Mouse (Mus musculus) fat pad, adult 2 months (tissue): Measurements from ENCODE around the gene Plscr3.

Source experiments
- DNase-seq: peaks from one replicate; pipeline ENCODE4 v3.0.0-alpha.2; 2011; ENCODE audit warnings: low read depth, low spot score; ENCODE audit errors: extremely low read depth

The Plscr3 gene

DNA sequence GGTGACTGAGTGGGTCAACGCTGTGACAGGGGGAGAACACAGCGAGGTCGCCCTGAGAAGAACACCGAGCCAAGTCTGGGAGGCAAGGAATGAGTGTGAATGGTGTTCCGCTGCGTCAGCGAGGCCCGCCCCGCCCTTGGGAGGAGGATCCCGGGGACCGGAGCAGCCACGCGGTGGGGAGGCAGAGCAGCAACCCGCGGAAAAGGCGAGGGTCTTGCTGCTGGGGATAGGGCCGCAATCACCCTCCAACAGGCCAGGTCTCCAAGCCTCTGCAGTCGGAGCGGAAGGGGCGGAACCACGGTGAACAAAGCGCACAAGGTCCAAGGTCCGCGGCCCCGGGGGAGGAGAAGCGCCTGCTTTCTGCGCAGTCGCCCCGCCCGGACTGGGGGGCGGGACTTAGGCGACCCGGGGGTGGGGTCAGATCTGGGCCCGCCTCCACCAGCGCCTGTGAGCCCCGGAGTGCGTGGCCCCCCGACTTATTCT lies at the start of gene Plscr3:
Gene Plscr3 (plus strand): TSS at position 179 of the 483 bp plus-strand sequence.
- DNase-seq: no peak

DNA sequence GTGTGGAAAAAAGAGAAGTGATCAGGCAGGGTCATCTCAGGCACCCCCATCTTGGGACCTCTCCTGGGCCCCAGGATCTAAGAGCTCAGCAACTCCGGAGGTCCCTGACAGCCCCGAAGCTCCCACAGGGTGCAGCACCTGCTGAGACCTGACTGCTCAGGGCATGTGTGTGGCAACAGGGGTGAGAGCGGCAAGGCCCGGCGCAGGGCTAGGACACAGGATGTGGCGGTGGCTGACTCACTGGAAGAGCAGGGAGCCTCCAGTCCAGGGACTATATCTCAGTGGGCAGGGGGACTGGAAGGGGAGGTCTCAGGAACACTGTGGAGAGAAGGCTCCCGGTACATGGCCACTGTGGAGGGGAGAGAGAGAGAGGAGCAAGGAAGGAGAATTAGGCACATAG lies 48.3 kb upstream of the Plscr3 start:
- DNase-seq: no peak

DNA sequence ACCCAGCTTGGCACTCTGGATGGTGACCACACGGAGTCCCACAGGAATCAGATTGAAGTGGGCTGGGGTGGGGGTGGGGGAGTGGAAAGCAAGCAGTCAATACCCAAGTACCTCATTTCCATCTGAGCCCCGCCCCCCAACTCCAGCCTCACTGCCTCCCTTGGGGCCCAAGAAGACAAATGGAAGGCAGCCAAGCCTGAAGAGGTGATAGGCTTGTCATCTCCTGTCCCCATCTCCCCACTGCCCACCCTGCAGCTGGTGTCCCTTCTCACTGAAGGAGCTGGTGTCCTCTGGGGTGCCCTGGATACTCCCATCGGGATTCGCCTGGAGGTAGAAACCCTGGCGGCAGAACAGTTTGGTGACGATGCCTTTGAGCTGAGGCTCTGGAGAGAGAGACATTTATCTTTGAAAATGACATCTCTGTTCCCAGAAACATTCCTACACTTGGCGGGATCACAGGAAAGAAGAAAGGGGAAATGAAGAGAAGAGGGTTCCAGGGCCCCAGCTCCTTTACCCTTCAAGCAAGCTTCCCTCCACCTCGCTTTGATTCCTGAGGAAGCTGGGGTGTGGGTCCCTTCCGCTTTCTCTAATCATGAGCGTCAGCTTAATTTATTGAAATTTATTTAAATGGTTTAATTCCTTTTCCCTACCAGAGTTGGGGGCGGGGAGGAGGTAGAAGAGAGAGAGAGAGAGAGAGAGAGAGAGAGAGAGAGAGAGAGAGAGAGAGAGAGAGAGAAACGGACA lies 46.6 kb upstream of the Plscr3 start:
- DNase-seq: no peak

- no peak for DNase-seq
These were observed 46.1 kb upstream of the Plscr3 start for GRCm38 (mm10) chr11:69800138-69800391.

DNA sequence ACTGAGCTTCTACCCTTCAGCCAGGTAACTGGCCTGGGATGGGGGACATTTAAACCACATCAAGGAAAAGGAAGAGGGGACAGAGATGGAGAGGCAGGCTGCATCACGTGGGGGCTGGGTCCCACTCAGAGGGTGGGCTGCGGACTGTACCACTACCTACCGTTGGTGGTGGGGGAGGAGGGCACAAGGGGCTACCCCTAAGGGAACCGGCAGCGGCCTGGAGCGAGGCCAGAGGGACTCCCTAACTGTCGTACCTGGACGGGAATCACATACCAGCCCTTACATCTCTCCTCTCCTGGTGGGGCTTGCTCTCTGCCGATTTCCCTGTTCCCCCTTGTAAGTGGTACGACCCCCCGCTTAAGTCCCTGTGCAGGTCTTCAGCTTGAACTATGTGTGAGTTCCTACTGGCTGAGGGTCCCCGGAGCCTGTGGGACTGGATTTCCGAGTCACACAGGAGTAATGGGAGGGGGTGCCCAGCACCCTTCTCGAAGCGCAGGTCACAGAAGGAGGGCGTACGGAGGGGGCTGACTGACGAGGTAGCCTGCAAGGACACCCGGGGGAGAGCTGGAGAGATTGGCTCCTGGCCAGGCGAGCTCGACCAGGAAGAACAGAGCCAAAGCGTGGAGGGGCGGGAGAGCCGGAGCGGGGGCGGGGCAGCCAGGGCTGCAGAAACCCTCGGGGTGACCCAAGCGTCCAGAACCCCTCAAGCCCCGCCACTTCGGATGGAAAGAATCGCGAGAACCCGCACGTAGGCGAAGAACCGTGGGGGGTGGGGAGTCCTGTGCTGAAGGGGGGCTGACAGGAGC lies 45.6 kb upstream of the Plscr3 start:
- no peak for DNase-seq

GRCm38 (mm10) chr11:69801379-69801977 lies 44.7 kb upstream of the Plscr3 start, which contains the start of gene Fgf11:
Gene Fgf11 (minus strand): TSS chr11:69801857.
- no peak for DNase-seq

- DNase-seq: no peak
These were observed 43.5 kb upstream of the Plscr3 start for GRCm38 (mm10) chr11:69802648-69803105.

DNA sequence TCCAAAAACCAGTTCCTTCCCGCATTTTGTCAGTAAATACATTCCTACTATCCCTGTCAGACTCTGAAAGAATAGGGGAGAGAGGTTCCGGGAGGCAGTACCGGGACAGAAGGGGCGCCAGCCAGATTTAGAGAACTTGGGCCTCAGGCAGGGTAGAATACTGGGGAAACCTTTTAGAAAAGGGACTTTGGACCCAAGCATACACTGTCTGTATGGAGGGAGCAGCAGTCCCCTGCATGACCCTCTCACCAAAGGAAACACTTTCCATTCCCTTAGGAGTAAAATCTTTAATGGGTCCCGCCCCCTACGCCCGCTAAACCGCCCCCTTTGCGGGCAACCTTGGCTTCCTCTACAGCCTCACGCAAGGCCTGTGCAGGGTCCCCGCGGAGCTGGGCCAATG lies 42.8 kb upstream of the Plscr3 start:
- no peak for DNase-seq

GRCm38 (mm10) chr11:69803786-69804651 lies 42.2 kb upstream of the Plscr3 start:
- DNase-seq: no peak

- DNase-seq: no peak
These were observed 41.6 kb upstream of the Plscr3 start for GRCm38 (mm10) chr11:69804652-69804940.

DNA sequence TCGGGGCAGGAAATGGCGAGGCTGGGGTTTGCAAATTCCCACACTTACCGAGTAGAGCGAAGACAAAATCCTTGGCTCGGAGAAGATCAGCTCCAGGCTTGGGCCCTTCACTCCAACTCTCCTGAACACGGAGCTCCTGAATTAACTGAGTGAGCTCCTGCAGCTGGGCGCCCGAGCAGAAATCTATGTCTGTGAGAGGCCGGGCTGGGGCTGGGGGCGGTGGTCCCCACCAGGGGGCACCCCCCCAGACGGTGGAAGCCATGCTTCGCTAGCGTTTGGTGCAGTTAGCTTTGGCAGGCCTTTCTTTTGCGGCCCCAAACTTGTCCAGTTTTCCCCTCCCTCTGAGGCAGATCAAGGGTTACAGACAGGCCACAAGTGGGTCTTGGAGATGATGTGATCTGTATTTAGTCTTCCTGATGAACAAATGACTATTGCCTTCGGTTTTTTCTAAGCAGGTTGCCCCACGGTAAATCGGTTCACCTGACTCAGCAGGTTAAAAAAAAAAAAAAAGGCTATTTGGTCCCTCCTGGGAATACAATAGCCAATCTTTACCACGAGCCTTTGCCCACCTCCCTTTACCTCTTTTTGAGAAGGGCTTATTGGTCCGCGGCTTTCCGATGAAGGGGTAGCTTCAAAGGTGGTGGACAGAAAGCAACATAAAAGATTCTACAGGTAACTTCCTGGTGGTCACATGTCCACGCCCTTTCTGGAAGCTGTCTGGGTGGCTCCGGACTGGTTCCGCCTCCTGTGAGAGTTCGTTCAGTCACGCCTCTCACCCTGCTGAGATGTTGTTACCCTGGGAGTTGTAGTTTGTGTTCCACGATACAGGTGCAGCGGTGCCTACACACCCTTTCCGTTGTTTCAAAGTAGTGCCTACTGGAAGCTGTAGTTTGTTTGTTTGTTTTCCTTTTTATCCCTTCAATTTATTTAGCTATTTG lies 40.9 kb upstream of the Plscr3 start, which contains the start of gene Tmem102:
Gene Tmem102 (minus strand): TSS at position 653 of the 938 bp plus-strand sequence.
- DNase-seq: peak; percentile 63

DNA sequence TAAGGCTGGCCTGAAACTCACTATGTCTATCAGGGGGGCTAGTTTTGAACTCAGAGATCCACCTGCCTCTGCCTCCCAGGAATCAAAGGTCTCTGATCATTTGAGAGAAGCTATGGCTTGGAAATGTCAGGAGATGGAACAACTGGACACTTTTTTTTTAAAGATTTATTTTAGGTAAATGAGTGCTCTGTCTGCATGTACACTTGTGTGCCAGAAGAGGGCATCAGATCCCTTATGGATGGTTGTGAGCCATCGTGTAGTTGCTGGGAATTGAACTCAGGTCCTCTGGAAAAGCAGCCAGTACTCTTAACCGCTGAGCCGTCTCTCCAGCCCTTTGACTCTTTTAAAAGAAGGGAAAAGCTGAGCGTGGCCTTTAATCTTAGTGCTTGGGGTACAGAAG lies 39.8 kb upstream of the Plscr3 start:
- DNase-seq: no peak

- no peak for DNase-seq
These were observed 38.5 kb upstream of the Plscr3 start for GRCm38 (mm10) chr11:69807641-69808040.

GRCm38 (mm10) chr11:69810280-69810679 lies 35.9 kb upstream of the Plscr3 start:
- DNase-seq: no peak

DNA sequence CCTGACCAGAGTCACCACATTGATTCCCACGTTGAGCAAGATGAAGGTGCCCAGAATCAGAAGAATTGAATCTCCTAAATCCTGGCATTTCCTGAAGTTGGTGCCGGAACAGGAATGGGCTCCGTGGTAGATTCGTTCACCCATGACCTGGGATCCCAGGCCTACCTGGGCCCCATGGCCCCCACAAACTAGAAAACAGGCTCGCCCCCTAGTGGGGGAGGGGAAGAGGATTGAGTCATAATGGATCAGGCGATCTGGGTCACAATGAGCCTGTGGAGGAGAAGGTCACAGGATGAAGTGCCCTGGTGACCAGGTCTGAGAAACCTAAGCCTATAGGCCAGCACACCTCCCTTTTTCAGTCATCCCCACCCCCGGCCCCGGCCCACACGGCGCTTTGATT lies 31.0 kb upstream of the Plscr3 start, which contains the start of gene Gm39566:
Gene Gm39566 (minus strand): TSS at position 144 of the 400 bp plus-strand sequence.
- no peak for DNase-seq

DNA sequence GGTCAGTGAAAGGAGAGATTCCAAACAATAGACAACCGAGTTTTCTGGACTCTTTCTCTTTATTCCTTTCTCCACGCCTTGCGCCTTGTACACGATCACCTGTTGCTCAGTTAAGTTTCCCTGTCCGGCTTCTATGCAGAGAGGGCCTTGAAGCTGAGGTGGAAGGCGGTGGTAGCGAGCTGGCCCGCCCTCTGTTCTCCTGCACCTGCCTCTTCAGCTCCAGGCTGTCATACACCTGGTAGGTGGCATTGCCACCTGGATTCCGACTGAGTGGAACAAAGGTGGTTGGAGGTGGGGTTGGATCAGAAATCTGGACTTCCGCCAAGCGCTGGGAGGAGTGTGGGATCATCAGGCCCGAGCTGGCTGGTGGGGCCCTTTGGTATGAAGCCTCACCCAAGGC lies 29.7 kb upstream of the Plscr3 start:
- no peak for DNase-seq

DNA sequence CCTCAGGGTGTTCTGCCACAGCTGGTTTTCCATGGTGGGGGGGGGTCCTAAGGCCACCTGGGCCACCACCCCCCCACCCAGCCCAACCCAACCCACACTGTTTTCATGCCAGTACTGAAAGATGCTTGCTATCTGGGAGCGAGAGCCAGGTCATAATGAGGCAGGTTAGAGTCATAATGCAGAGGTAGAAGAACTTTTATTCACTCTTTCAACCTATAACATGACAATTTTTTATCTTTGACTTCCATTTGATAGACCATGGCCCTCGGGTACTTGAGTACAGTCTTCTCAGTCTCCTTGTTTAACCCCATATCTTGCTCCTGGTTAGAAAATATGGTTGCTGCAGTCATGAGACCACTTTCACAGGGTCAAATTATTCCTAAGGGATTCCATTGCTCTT lies 27.8 kb upstream of the Plscr3 start, which contains the start of gene Spem2:
Gene Spem2 (minus strand): TSS at position 101 of the 400 bp plus-strand sequence.
- DNase-seq: no peak

DNA sequence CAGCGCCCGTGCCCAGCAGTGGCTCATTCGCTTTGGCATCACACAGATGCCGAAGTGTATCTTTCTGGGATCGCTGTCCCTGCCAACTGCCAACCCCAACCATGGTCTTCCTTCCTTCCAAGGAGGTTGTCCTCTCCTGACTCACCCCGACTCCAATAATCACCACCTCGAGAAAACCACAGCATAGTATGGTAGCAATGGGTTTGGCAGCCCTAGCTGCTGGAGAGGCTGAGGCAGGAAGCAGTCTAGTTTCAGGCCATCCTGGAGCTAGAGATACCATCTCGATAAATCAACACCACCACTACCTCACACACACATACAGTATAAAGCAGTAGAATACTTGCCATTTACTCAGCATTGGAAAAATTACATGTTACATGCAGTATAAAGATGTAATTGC lies 27.3 kb upstream of the Plscr3 start:
- DNase-seq: no peak

DNA sequence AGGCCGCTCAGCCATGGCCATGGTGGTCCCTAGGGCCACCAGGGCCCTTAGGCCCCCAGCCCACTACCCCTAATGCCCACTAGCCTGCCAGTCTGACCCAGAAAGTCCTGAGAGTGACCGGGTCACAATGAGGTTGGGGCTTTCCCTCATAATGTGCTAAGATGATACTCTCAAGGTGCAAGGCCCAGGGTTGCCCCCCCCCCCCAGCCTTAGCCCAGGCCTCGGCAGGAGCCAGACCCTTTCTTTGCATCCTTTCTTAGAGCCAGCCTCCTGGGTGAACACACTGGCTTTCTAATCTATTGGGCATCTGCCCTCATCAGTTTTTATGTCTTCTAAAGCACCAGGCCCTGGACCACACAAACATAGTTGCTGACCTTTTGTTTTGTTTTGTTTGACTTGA lies 24.1 kb upstream of the Plscr3 start, which contains the start of gene Spem1:
Gene Spem1 (minus strand): TSS at position 101 of the 400 bp plus-strand sequence.
- DNase-seq: no peak

DNA sequence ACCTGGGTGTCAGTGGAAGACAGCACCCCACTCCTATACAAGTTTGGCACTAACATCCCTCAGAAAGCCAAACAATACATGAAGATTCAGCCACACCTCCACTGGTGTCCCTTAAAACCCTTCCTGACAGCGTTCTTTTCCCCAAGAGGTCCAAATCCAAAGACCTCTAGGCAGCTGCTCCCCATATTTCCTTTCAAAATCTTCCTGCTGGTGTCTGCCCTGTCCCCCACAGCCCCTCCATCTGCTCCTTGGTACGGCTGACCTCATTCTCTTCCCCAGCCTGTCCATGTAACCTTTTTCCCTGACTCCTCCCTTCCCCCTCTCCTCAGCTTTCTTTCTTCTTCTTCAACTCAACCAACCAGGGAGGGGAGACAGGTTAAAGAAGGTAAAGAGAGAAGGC lies 22.7 kb upstream of the Plscr3 start:
- DNase-seq: no peak
